Mouse (Mus musculus) embryo, embryonic 10 days (tissue): ENCODE measurements around the gene Npy5r.
A peak's percentile ranks its signal among the peaks of the same experiment; 100 is the strongest.

Experiments
- DNase-seq: peaks from one replicate; pipeline ENCODE4 v3.0.0-alpha.2; 2015; ENCODE audit warnings: low spot score

Gene Npy5r

DNA sequence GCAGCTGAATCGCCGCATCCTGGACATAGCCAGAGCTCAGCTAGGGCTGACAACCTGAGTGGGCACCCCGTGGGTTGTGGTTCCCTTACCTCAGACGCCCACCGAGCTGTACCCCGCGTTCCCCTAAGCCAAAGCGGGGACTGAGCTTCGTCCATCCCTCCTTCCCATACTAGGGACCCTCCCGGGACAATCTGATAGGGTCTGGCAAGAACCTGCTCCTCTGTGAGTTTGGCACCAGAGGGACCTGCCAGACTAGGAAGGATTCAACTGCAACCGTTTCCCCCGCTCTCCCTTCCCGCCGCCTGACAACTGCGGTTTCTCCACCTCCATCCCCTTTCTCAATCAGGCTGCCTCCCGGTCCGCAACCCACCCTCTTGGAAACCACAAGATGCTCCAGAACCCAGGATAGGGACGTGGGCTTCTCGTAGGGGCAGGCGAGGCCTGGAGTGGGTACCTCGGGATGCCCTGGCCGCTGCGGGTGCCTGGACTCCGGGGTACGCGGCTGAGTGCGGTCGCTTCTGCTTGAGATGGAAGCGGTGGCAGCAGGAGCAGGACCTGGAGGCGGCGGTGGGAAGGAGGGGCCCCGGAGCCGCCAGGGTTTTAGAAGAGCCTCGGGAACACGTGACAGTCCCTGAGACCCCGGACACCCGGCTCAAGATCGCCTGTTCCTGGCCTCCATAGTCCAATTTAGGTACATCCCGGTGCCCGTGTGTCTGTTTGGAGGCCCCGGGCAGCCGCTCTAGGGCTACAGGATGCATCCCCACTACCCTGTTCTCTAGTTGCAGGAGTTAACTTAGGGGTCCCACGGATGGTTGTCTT is at the start of gene Npy5r:
Gene Npy5r (minus strand): TSS at position 618 of the 819 bp plus-strand sequence.
- DNase-seq, result peak; percentile 40

DNA sequence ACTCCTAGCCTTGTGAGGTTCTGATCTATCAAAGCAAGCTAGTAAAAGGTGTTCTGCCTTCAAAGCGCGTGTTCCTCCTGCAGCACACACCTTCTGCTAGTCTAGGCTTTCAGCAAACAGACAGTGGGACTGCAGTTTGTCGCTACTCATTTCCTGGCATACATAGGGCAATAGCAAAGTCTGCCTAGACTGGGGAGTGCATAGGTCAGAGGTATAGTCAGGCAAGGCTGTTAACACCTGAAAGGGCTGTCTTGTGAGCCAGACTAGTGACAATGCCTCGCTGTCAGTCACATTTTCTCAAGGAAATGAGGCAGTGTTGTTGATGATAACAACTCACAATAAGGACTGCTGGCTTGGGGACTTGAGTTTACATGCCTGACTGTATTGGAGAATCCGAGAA is 44.0 kb upstream of the Npy5r start:
- no peak for DNase-seq

DNA sequence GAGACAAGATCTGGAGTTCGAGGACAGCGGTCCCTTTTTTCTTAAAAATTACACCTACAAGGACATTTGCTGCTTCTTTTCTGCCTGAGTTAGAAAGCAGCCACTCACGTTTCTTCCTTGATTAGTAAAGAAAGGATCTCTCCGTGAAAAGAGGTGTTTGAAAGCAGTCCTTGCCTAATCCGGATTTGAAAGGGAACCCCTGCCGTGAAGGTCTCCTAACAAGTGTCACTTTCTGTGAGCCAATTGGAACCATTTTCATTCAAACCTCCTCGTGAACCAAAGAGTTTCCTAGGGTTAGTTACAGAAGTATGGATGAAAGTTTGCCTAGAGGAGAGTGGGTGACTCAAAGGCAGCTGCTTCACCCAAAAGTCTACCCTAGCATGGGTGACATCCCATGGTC is 41.5 kb upstream of the Npy5r start:
- peak; percentile 9 for DNase-seq

DNA sequence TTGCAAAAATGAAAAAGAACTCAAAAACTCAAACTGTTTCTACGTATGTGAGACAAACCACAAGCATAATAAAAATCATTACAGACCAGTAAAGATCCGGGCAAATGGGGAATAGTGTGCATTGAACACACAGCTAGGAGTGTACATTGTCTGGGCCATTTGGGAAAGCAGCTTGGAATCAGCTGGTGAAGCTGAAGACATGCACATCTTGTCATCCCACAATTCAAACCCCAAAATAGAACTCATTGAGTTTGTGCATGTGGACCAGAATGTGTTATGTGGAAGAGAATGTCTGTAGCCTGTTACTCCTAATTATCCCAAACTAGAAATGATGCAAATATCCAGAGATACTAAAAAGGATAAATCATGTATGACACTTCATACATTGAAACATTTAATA is 34.9 kb upstream of the Npy5r start:
- no peak for DNase-seq

DNA sequence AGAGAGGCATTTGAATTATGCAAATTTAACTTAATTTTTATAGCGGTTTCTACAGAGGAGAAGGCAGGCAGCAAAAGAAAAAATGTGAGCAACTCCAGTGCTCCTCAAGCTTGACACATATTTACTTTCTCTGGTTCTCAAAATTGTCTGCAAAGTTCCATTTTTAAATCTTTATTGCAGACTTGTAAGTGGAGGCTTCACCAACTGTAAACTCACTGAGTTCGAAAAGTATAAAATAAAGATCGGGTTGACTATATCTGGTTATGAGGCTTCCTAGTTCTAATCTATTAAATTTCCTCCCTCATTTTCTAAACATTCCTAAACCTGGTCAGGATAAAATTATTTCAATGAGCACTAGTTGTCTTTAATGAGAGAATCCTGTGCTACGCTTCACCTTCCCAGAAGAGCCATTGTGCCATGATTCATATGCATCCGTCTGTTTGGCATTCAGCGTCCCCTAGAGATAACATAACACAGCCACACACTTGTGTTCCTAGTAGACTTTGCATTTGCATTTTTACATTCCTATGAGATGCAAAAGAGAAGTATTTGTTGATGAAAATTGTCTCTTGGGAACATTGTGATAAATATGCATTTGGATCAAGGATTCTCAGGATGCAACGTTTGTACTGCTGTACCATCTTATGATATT is 26.5 kb upstream of the Npy5r start:
- no peak for DNase-seq

DNA sequence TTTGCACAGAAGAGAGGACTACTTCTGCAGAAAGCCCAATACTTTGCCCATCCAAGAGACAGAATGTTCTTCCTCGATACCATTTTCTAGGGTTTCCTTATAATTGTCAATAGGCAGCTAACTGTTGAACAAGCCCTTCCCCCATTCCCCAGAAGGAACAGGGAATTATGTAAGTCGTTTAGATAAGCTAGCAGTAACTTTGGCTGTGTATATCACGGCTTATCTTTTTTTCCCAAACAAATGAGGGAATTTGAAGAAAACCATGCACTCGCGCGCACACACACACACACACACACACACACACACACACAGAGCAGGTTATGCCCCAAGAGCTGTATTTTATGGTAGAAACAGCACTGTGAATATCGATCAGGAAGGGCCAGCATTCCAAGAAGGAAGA is 10.9 kb upstream of the Npy5r start:
- no peak for DNase-seq

DNA sequence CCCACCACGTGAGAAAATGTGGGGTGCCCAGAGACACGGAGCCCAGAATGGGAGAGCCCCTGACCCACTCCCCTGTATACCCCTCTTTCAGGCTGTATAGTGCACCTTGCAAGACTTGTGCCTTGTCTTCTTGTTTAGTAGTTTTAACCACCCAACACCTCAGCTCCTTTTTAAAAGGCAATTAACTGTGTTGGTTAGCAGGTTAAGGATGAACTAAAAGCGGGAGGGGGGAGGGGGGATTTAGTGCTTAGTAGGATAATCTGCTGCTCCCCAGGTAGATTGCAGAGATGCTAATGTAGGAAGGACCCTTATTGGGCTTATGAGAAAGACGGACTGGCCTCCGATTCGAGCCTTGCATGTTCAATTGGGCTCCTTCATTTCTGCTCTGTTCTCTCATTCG is 10.1 kb upstream of the Npy5r start:
- DNase-seq, result peak; percentile 6

DNA sequence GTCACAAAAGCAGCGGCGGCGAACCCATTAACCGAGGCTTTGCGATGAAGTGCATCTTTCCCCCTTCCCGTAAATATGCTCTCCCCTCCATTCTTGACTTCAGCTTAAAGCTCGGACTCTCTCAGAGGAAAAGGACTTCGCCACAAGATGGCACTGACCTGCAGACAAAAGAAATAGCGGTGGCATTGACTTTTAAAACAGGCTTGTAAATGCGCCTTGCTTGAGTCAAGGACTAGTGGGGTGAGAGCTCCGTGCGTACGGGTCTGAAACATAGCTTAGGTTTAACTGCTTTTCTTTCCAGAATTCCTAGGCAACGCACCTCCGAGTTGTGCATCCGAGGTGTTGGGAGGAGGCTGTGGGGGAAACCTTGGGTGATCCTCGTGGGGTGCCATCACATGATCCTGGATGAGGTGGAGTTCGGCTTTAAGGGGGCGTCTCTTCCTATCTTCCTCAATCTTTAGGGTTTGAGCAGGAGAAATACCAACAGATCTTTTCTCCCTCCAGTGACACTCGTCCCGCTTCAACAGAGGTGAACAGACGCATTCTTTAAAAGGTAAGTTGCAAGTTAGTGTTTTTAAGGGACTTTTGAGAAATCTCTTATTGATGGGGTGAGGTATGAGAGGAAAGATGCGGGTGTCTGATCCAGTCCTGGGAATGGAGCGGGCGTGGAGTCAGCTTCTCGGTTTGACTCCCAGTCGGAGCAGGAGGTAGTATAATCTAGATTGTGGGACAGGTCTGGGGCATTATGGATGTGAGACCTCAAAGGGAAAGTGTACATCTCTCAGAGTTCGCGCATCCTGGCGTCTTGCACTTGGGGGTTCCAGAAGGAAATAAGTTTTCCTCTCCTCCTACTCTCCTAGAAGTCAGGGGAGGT is 9.3 kb upstream of the Npy5r start, which contains the start of gene Npy1r:
Gene Npy1r (plus strand): TSS at position 223 of the 874 bp plus-strand sequence.
- peak; percentile 79 for DNase-seq

DNA sequence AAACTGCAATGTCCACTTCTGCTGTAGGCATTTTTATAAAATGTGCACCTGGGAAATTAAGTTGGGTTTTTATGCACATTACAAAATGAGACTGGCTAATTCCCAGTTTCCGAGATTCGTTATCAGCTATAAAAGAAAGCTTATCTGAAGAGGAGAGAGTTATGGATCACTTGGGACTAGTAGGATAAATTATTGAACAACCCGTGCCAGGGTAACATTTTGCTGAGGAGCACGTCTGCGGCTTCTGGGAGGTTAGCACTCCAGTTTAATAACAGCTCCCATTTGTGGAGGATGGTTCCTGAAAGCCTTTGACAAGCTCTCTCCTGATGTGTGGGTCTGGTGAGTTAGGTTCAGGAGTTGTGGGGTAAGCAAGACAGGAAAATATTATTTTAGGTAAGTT is 2.5 kb upstream of the Npy5r start:
- no peak for DNase-seq

DNA sequence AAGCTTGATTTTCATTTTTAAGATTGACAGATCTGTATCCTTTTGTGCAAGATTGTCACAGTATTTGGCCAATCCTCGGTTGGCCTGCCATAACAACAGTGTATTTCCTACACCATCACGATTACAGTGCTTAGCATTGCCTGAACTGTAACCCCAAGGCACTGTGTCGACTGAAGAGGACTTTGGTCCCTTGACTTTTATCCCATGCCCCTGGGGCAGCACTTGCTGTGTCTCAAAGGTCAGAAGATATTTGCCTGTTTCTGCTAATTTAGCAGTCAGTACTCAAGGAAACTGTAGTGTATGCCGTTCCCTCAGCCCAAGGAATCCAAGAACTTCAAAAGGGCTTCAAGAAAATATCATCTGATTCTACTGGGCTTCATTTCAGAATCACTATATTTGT is 871 bp upstream of the Npy5r start:
- no peak for DNase-seq

DNA sequence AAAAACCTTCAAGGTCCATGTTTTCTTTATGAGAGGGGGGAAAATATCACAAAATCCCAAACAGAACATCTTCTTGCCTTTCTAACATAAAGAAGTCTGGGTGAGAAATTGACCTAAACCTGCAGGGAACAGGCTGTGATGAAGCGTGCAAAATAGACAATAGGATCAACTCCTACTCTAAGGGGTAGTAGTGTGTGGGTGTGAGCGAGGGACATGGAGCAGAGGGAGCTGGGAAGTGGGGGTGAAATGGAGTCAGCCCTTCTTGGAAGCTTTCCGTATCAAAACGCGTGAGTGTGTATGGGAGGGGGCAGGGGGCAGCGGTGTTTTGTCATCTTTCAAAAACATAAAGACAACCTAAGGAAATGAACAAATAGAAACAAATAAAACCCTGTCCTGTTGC is 467 bp upstream of the Npy5r start:
- no peak for DNase-seq

DNA sequence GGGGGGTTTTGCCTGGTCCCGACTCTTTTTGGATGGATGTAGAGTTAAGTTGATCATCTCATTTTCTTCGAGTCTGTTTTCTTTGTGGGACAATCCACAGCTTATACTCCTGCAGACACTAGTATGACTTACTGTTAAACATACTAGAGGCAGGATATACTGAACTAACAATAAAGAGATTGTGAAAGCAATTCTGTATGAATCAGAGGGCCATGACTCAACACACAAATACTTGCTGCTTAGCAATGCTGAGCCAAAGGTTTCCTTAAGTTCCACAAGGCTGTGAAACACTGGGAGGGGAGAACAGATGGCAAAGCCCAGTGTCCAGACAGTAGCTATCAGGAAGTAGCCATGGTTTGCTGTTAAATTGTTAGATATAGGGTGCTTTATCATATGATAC is 6.7 kb downstream of the Npy5r start:
- DNase-seq, result no peak

DNA sequence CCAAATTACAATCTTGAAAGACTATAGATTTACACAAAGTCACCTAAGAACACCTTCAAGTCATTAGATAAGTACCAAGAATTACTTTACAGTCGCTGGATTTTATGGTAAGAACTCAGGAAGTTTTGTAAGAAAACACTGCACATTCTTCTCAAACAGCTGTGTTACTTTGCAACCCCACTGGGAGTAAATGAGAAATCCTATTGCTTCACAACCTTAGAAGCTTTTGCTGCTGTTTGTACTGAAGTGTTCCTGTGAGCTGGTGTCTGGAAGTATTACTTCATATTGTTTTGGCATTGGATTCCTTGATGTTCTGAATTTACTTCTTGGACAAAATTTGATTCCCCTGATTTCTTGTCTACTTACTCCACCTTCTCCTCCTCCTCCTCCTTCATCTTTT is 57.2 kb downstream of the Npy5r start:
- no peak for DNase-seq
